Mouse (Mus musculus) induced T-regulatory cell, adult 2 months (primary cell): ENCODE data around the gene Lctl.
"Not testable (repeated sequence)": the region's sequence is repeated elsewhere in the genome, so short reads cannot be mapped to it uniquely, and the experiment has no call there.

ENCODE experiments used
- DNase-seq: peaks from one replicate; pipeline ENCODE4 v3.0.0-alpha.2; 2012; ENCODE audit warnings: low read depth

The Lctl gene

GRCm38 (mm10) chr9:64119898-64120297 lies 3.0 kb downstream of the Lctl start:
- peak; percentile 69 for DNase-seq

GRCm38 (mm10) chr9:64120584-64121277 lies 3.8 kb downstream of the Lctl start:
- DNase-seq, result peak; percentile 25

DNA sequence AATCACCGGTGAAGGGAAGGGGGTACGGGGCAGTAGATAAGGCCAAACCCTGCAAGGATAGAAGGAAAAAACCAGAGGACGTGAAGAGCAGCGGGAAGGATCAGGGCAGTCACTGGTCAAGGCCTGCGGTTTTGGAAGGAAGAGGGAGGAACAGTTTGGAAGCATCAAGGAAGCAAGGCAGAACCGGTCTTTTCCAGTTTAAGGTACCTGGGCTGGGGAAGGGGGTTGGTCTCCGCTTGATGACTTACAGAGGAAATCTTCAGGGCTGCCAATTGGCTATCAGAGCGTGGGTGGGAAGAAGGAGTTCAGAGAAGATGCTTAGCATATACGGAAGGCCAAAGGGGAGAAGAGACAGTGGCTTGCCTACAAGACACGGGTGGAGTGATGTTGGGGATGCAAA lies 5.7 kb downstream of the Lctl start:
- DNase-seq, result no peak

DNA sequence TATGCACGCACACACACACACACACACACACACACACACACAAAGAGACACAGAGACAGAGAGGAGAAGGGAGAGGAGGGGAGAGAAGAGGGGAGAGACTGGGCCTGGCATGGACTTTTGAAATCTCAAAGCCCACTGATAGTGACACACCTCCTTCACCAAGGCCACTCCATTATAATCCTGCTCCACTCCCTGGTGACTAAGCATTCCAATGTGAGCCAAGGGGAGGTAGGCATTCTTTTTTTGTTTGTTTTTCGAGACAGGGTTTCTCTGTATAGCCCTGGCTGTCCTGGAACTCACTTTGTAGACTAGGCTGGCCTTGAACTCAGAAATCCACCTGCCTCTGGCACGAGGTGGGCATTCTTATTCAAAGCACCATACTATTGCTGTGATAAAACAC lies 7.9 kb downstream of the Lctl start:
- DNase-seq, result not testable (repeated sequence)

DNA sequence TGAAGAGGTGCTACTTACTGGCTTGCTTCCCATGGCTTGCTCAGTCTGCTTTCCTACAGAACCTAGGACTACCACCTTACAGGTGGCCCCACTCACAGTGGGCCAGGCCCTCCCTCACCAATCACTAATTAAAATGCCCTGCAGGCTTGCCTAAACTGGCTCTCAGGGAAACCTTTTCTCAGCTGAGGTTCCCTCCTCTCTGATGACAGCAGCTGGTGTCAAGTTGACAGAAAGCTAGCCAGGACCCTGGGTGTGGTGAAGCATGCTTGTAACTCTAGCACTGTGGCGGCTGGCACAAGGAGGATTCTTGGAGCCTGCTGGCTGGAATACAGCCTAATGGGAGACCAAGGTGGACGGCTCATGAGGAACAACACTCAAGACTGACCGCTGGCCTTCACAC lies 8.4 kb downstream of the Lctl start:
- DNase-seq, result no peak

- DNase-seq, result no peak
Observed at GRCm38 (mm10) chr9:64126121-64126520, 9.2 kb downstream of the Lctl start.

DNA sequence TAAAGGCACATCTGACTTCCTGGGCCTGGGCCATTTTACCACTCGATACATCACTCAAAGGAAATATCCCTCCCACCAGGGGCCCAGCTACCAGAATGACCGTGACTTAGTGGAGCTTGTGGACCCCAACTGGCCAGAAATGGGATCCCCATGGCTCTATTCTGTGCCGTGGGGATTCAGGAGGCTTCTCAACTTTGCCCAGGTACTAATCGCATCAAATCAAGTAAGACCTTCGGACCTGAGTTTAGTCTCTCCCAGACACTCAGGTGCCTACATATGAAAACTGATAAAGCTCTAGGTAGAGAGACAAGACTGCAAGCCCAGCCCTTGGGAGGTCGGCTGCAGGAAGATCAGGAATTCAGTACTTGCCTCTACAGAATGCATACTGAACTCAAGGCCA lies 14.7 kb downstream of the Lctl start:
- no peak for DNase-seq

DNA sequence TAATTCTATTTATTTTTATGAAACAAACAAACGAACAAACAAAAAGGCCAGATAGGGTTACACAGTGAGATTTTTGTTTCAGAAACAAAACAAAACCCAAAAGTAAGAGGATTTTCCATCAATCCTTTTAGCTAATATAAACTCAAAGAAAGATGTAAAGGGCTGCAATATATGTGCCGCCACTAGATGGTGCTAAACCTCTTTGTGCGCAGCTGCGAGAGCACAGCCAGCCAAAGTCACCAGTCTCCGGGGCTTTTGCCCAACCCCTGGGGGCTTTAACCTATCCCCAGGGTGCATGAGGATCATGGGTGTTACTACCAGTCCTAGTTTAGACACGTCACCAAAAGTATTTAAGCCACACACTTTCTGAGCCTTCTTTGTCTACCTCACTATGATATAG lies 21.9 kb downstream of the Lctl start:
- DNase-seq, result peak; percentile 74

DNA sequence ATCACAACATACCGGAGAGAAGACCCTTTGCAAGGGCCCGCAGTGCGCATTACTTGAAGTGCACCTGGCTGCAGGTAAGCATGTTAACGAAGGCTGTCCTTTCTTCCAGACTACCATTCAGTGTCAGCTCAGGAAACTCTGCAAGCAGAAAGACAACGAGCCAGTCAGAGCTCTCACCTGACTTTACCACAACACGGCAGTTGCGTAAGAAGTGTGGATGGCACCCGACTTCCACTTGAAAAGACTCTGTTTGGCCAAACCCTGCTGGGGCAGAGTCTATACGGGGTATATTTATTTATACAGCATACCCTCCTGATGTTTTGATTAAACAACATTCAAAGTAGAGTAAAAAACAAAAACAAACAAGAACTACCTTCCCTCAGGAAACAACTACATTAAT lies 22.9 kb downstream of the Lctl start:
- no peak for DNase-seq

DNA sequence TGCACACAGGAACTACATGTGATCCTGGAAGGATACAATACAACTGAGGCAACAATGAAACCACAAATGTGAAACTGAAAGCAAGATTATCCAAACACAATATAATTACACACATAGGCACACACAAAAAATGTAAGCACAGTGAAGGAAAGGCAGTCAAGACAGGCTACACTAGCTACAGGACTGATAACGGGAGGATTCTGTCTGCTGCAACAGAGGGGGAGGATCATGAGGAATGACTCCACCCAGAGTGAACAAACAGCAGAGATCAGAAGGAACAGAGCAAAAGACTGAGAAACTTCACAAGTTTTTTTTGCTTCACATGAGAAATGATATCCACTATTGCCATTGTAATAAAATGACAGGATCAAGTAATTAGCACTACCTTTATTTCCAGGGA lies 39.7 kb downstream of the Lctl start:
- no peak for DNase-seq

GRCm38 (mm10) chr9:64160471-64160870 lies 43.5 kb downstream of the Lctl start:
- no peak for DNase-seq

GRCm38 (mm10) chr9:64169967-64170366 lies 53.0 kb downstream of the Lctl start:
- not testable (repeated sequence) for DNase-seq

DNA sequence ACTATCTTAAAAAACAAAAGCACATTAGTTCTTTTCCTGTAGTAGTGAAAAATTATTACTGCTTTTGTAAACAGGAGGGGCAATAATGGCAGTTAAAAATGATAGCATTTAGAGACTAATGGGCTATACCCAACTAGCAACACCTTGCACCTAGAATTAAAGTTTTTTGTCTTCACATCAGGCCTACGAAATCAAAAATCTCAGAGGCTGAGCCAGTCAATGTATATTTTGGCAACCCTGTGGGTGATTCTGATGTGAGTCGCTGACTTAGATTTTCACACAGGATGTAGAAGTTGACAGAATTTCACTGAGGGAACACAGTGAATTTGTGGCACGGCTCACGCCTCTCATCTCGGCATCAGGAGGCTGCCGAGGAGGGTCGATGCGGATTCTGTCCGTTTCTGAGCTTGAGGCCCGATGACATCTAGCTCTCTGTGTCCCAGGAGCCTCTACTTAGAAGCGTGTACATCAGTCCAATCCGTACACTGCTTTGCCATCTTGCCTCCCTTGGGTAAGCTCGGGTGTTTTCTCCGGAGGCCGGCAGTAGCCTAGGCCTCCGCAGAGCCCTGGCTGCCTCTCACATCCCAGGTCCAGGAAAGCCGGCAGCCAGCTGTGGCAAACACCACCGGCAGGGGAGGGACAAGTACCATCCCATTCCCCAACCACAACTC lies 55.3 kb downstream of the Lctl start:
- DNase-seq, result no peak

DNA sequence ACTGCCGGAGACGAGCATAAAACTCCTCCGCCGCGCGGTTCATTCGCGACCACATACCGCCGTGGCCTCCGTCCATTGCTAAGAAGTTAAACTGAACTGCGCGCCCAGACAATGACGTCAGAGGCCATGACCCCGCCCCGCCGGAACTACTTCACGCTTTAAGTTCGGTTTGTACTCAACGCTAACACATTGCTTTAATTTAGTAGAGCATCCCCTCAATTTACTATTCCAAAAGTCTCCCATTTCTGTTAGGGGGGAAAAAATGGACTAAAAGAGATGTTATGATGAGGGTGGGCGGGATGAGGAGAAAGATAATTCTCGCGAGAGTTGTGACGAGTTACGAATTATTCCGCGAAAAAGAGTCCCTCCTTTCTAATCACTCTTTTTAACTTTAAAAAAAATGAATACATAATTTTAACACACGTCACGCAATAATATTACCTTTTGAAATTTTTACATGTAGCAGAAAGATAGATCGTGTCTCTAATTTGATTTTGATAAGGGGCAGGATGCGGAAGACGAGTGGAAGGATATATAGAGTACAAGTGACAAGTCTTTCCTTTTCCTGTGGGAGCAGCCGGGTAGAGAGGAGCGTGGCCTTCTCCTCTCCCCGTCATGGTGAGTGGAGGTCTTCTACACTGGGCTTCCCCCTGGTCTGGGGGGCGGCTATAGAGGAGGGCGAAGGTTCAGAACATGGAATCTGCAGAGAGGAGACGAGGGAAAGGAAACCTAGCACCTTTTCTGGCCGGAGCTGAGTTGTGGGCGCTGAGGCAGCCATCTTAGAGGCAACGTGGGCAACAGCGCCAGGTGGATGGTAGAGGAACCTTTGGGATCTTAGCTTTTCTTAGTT lies 56.1 kb downstream of the Lctl start, which contains the start of the genes Zwilch and Rpl4:
Gene Zwilch (minus strand): TSS at position 289 of the 850 bp plus-strand sequence.
Gene Rpl4 (plus strand): TSS at position 560 of the 850 bp plus-strand sequence.
- DNase-seq, result peak; percentile 97

GRCm38 (mm10) chr9:64173666-64174220 lies 56.8 kb downstream of the Lctl start:
- no peak for DNase-seq

DNA sequence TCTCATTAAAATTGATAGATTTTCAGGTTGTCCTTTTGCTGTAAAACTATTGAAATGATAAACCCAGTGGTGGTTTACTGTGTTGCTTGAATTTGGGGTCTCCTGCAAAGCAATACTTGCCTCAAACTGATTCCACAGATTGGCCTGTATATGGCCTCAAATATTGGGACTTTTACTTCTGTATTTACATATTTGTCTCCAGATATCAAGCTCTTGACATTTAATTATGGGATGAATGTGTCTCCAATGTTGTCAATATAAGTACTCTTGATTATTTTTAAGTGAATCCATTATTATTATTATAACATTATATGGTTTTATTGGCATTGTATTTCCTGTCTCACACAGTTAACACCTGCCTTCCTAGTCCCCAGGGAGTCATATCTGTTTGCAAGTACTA lies 57.4 kb downstream of the Lctl start:
- no peak for DNase-seq

GRCm38 (mm10) chr9:64174766-64175165 lies 57.8 kb downstream of the Lctl start:
- peak; percentile 11 for DNase-seq

DNA sequence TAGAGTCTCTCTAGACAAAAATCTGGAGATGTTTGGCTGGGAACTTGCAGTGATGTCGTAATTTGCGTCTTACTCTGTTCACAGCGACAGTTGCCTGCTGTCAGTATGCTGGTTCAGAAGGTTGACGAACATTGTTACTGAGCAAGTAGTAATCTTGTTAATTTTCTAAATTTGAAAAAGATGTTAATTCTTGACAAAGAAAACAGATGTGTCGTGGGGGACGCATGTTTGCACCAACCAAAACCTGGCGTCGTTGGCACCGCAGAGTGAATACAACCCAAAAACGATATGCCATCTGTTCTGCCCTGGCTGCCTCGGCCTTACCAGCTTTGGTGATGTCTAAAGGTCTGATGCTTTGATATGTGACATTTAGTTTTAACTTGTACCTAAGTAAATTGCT lies 58.4 kb downstream of the Lctl start:
- no peak for DNase-seq

DNA sequence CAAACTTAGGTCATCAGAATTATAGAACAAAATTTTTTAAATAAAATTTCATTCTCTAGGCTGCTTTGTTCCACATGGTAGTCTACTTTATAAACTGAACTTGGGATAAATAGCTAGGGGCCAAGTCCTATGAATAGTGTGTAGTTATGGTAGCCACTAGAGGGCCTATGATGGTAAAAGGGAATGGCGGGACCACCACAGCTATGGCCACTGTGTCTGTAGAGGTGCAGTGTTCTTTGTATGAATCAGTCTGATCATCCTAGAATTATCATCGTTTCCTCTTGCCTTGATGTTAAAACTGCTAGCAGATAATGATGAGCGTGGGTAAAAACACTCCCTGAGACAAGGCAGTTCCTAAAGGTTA lies 61.6 kb downstream of the Lctl start:
- DNase-seq, result no peak

DNA sequence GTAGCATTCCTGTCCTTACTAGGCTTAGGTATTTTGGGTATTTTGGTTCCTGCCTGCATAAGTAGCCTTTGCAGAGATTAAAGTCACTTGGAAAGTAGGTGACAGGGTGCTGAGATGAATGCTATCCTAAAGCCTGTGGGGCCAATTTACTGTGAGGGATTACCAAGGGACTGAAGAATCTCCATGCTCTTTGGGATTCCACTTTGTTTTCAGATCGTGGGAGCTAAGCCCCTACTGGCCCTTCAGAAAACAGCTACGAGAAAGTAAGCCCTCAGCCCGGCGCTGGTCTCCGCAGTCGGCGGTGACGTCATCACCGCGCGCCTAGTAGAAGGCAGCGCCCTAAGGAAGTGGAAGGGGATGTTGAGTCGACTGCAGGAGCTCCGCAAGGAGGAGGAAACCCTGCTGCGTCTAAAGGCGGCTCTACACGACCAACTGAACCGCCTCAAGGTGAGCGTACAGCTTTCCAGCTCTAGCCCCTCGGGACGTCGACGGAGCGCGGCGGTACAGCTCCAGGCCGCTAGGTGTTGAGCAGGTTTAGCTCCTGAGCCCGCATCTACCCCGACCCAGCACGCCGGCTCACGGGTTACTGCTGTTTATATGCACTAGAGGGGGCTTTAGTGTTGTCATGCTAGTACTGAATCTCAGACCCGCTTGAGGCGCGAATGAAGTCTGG lies 62.2 kb downstream of the Lctl start, which contains the start of gene Snapc5:
Gene Snapc5 (plus strand): TSS at position 301 of the 673 bp plus-strand sequence.
- DNase-seq, result peak; percentile 96

DNA sequence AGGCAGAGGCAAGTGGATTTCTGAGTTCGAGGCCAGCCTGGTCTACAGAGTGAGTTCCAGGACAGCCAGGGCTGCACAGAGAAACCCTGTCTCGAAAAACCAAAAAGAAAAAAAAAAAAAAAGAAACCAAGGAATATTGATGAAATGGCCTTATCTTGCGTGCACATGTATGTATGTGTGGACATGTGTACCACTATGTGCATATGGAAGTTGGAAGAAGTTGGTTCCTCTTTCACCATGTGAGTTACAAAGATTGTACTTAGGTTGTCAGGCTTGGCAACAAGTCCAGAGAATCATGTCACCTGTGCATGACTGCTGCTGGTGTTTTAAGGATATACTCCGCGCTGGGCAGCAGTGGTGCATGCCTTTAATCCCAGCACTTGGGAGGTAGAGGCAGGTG lies 66.3 kb downstream of the Lctl start:
- DNase-seq, result not testable (repeated sequence)
